Mouse (Mus musculus) myocyte (in vitro differentiated cells): ENCODE results near the gene Setd7. TPM values are rescaled to one million over a fixed set of nuclear protein-coding genes. Genes with fewer than 3 reads are reported as not detected.
A peak's percentile ranks its signal among the peaks of the same experiment; 100 is the strongest.
"Not testable (repeated sequence)": the region's sequence is repeated elsewhere in the genome, so short reads cannot be mapped to it uniquely, and the experiment has no call there.

Experiments used
- H3K27me3 ChIP-seq: one replicate; pipeline ENCODE4 v1.6.1; 2011; ENCODE audit not compliant: control insufficient read depth, insufficient read depth, insufficient read length
- H3K36me3 ChIP-seq: one replicate; pipeline ENCODE4 v1.6.1; 2011; ENCODE audit not compliant: control insufficient read depth, insufficient read depth
- H3K4me2 ChIP-seq: one replicate; pipeline ENCODE4 v1.6.1; 2011; ENCODE audit warnings: low read depth, control low read depth
- H3K4me3 ChIP-seq: one replicate; pipeline ENCODE4 v1.5.1; 2011; ENCODE audit warnings: mild to moderate bottlenecking, control low read depth, moderate library complexity
- H3K79me2 ChIP-seq: one replicate; pipeline ENCODE4 v1.6.1; 2011; ENCODE audit not compliant: control insufficient read depth, insufficient read depth
- H3ac ChIP-seq: one replicate; pipeline ENCODE4 v1.6.1; 2011; ENCODE audit not compliant: control insufficient read depth, insufficient read length
- CEBPB ChIP-seq: IDR thresholded peaks from 2 replicates; pipeline ENCODE4 v1.6.1; 2011; ENCODE audit warnings: mild to moderate bottlenecking, moderate library complexity; ENCODE audit not compliant: poor library complexity, insufficient read depth, severe bottlenecking
- E2F4 ChIP-seq: IDR thresholded peaks from one replicate; pipeline ENCODE4 v1.6.1; 2011; ENCODE audit warnings: mild to moderate bottlenecking, control low read depth, moderate library complexity; ENCODE audit not compliant: insufficient read depth
- MAX ChIP-seq: IDR thresholded peaks from one replicate; pipeline ENCODE4 v1.6.1; 2011; ENCODE audit warnings: low read depth, mild to moderate bottlenecking, control low read depth
- MYOD1 ChIP-seq, 3 experiments: IDR thresholded peaks; one replicate each; pipeline ENCODE4 v1.6.1; 2011; ENCODE audit warnings: control low read depth in 2 of 3, low read depth in 2 of 3, mild to moderate bottlenecking in 2 of 3, moderate library complexity in 1 of 3; ENCODE audit not compliant: insufficient read length in 2 of 3, control insufficient read depth in 1 of 3
- MYOG ChIP-seq, 3 experiments: IDR thresholded peaks; one replicate each; pipeline ENCODE4 v1.6.1; 2011; ENCODE audit warnings: control low read depth in 2 of 3, low read depth in 2 of 3, mild to moderate bottlenecking in 2 of 3; ENCODE audit not compliant: insufficient read length in 2 of 3, control insufficient read depth in 1 of 3, insufficient read depth in 1 of 3
- POLR2A ChIP-seq: IDR thresholded peaks from one replicate; pipeline ENCODE4 v1.6.1; 2011; ENCODE audit warnings: low read depth, mild to moderate bottlenecking, control low read depth, moderate library complexity; ENCODE audit not compliant: insufficient read length
- POLR2AphosphoS2 ChIP-seq: IDR thresholded peaks from one replicate; pipeline ENCODE4 v1.6.1; 2011; ENCODE audit warnings: low read depth, control low read depth; ENCODE audit not compliant: insufficient read length
- REST ChIP-seq: IDR thresholded peaks from one replicate; pipeline ENCODE4 v1.6.1; 2011; ENCODE audit warnings: mild to moderate bottlenecking, control low read depth, moderate library complexity; ENCODE audit not compliant: insufficient read depth, insufficient read length
- SRF ChIP-seq: IDR thresholded peaks from one replicate; pipeline ENCODE4 v1.6.1; 2011; ENCODE audit warnings: low read depth; ENCODE audit not compliant: control insufficient read depth, insufficient read length
- TCF12 ChIP-seq: IDR thresholded peaks from one replicate; pipeline ENCODE4 v1.6.1; 2011; ENCODE audit warnings: mild to moderate bottlenecking, control low read depth; ENCODE audit not compliant: poor library complexity, insufficient read depth, severe bottlenecking
- TCF3 ChIP-seq: IDR thresholded peaks from one replicate; pipeline ENCODE4 v1.6.1; 2011; ENCODE audit warnings: low read depth, control low read depth; ENCODE audit not compliant: insufficient read length
- USF1 ChIP-seq: IDR thresholded peaks from one replicate; pipeline ENCODE4 v1.6.1; 2011; ENCODE audit warnings: low read depth, mild to moderate bottlenecking, control low read depth, moderate library complexity
- polyA plus RNA-seq: library from polyadenylated mRNA; unstranded; fragments of >200 nt; fragmentation: generic; extraction: Trizol; gene quantifications from one replicate; pipeline ENCODE4 v1.2.1, GENCODE M21; 2012; ENCODE audit warnings: missing spikeins

Gene Setd7
- polyA plus RNA-seq, 1 experiment, result 11.8 TPM

DNA sequence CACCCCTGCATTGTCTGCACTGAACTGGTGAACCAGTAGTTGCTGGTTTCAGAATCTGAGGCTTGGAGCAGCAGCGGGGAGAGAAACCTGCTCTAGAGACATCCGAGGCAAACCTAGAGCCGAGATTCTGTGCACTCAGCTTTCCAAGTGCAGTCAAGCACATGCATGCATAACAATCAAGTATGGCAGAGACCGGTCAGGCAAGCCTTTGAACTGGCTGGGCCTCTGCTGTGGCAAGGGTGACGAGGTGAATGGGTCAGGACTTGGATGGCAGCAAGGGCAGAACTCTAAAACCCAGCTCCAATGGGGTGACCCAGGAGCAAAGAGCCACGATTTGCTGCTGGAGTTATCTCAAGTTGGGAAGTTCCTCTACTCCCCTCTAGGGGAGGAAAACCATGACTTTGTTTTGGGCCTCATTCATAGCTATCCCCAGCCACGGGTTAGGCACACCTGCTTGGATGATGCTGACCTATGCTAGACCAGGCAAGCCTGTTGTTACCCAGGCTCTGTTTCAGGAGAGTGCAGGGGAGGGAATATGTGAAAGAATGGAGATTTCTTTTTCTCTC, 27.1 kb upstream of the Setd7 start:
- no peak overlapping the region for H3K4me2 ChIP-seq
- no peaks in the 10 kb centered on the region for H3K36me3 ChIP-seq
- no peak overlapping the region for H3ac ChIP-seq
- no peak overlapping the region for H3K4me3 ChIP-seq
- TF ChIP-seq E2F4, result no peak
- TF ChIP-seq TCF12, result no peak
- TF ChIP-seq MAX, result no peak
- no peak for TF ChIP-seq REST
- TF ChIP-seq USF1, result no peak
- TF ChIP-seq MYOD1 (IDR thresholded peaks at IDR 0.05; ENCODE audit: control insufficient read depth in 1 of 3, insufficient read length in 2 of 3, low read depth in 2 of 3), result no peak
- TF ChIP-seq CEBPB, result no peak
- no peak for TF ChIP-seq TCF3
- no peak for TF ChIP-seq POLR2AphosphoS2
- no peak for TF ChIP-seq SRF
- no peak for TF ChIP-seq POLR2A
- TF ChIP-seq MYOG (IDR thresholded peaks at IDR 0.05; ENCODE audit: control insufficient read depth in 1 of 3, insufficient read depth in 1 of 3, insufficient read length in 2 of 3, low read depth in 2 of 3), result no peak
- H3K27me3 ChIP-seq, result no peaks in the 10 kb centered on the region
- H3K79me2 ChIP-seq, result no peaks in the 10 kb centered on the region

DNA sequence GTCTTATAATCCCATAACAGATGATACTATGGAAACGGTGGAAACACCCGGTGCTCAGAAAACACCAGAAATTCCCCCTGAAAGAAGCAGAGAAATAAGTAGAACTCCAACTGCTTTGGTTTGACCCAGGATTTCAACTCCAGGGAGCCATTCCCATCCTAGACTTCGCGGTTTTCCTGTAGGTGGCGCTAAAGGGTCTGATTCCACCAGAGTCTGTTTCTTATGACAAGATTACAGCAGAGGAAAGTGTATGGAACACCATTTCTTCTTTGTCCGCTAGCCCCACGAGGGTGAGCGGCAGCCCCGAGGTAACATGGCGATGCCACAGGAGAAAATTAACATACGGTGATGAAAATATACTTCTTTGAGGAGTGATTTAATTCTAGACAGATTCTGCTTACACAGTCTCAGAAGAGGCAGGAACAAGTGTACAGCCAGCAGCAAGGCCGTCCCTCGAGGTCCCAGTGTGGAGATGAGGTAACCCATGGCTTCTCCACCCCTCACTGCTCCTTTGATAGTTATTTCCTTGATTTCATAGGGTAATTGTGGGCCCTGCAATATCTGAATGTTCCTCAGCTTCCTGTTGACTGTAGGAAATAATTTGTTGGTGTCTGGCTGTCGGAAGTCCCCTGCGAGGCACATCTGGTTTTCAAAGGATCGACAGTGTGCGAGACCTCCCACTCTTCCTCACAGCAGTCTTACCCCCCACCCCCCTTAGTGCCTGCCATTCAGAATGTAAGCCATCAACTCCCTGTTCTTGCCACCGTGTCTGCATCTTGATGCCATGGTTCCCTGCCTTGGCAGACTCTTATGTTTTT, 23.1 kb upstream of the Setd7 start:
- Histone ChIP-seq H3K36me3 (no peaks in the 10 kb centered on the region), H3K79me2 (no peaks in the 10 kb centered on the region), H3K4me2 (no peak overlapping the region), H3K27me3 (no peaks in the 10 kb centered on the region), H3ac (no peak overlapping the region), H3K4me3 (no peak overlapping the region)
- TF ChIP-seq MYOD1 (IDR thresholded peaks at IDR 0.05; ENCODE audit: control insufficient read depth in 1 of 3, insufficient read length in 2 of 3, low read depth in 2 of 3), result no peak
- TF ChIP-seq TCF12, result no peak
- TF ChIP-seq TCF3, result no peak

DNA sequence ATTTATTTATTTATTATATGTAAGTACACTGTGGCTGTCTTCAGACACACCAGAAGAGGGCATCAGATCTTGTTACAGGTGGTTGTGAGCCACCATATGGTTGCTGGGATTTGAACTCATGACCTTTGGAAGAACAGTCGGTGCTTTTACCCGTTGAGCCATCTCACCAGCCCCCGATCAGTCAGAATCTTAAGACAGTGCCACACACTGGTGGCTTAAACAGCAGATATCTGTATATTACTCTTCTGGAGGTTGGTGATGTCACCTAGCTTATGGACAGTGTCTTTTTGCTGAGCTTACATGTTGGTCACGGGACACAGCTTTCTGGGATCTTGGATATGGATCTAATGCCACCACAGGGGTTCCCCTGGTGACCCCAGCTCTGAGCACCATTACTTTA, 18.6 kb upstream of the Setd7 start:
- not testable (repeated sequence) for H3K4me2 ChIP-seq

DNA sequence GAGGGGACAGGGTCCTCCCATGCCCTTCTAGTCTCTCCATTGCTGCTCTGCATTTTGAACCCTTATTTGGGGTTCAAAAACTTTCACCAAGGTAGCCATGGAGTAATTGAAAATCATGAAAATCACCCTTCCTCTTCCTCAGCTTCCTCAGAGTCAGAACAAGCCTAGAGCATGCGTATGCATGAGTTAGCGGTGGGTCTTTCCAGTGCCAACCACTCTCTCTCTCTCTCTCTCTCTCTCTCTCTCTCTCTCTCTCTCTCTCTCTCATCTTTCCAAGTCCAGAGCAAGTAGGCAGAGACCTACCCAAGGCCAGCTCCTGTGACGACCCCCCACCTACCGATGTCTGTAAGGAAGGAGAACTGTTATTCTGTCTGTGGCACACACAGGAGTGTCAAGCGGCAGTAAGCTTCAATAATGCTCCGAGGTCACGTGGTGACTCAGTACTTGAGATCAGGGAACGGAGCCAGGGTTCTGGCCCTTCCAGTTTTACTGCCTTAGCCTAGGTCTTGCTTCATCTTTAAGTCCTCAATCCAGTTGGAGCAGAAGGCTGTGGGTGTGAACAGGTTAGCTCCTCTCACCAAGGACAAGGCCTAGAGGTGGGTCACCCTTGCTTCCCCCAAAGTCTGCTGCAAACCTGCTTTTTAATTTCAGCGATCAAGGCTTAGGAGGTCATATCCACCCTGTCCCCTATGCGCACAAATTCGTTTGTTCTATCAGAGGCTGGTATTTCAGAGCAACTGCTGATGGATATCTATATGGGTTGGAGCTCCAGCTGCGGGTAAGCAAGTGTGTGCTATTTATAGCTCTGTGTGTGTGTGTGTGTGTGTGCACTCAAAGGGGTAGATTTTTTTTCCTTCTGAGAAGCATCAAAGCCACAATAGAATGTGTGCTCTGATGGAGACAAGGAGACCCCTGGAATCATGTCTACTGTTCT, 17.4 kb upstream of the Setd7 start:
- no peaks in the 10 kb centered on the region for H3K79me2 ChIP-seq
- TF ChIP-seq E2F4 (no peak), CEBPB (no peak), MYOD1 (IDR thresholded peaks at IDR 0.05; ENCODE audit: control insufficient read depth in 1 of 3, insufficient read length in 2 of 3, low read depth in 2 of 3) (peak in 2 of 3 experiments; percentile 25 to 39), SRF (no peak), TCF3 (no peak), MYOG (IDR thresholded peaks at IDR 0.05; ENCODE audit: control insufficient read depth in 1 of 3, insufficient read depth in 1 of 3, insufficient read length in 2 of 3, low read depth in 2 of 3) (peak in 2 of 3 experiments; percentile 34 to 67), REST (no peak), POLR2AphosphoS2 (no peak), MAX (no peak), TCF12 (peak; percentile 65), USF1 (peak; percentile 85), POLR2A (no peak)
- no peak overlapping the region for H3K4me3 ChIP-seq
- H3K36me3 ChIP-seq, result no peaks in the 10 kb centered on the region
- H3K4me2 ChIP-seq, result peak overlapping the region; percentile 31
- no peak overlapping the region for H3ac ChIP-seq
- no peaks in the 10 kb centered on the region for H3K27me3 ChIP-seq

More for the DNA sequence above, 18.6 kb upstream of the Setd7 start:
- H3ac ChIP-seq, H3K4me3 ChIP-seq, H3K36me3 ChIP-seq, H3K79me2 ChIP-seq, H3K27me3 ChIP-seq: not testable (repeated sequence)

DNA sequence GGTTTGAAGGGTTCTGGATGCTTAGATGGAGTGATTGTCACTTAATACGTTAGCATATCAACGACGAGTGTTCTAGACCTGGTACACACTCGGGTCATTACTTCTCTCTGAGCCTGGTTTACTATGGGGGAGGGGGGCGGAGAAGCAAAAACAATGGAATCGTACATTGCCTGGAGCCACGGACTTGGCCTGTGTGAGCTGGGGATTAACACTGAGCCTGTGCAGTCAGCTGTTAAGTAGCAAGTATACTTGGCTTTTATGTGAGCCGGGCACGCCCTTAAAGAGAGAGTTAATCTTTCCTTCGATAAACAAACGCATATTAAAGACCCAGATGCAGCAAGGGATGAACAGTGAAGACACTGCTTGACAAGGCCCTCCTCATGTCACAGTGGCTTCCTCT, 16.7 kb upstream of the Setd7 start:
- Histone ChIP-seq H3K4me2 (peak overlapping the region; percentile 31), H3ac (no peak overlapping the region)
- peak in 2 of 3 experiments; percentile 19 to 43 for TF ChIP-seq MYOD1 (IDR thresholded peaks at IDR 0.05; ENCODE audit: control insufficient read depth in 1 of 3, insufficient read length in 2 of 3, low read depth in 2 of 3)
- TF ChIP-seq TCF12, result no peak
- TF ChIP-seq MYOG (IDR thresholded peaks at IDR 0.05; ENCODE audit: control insufficient read depth in 1 of 3, insufficient read depth in 1 of 3, insufficient read length in 2 of 3, low read depth in 2 of 3), result peak in 1 of 3 experiments; percentile 32
- TF ChIP-seq TCF3, result no peak
- TF ChIP-seq REST, result no peak
- no peak for TF ChIP-seq POLR2A

More for the DNA sequence above, 16.7 kb upstream of the Setd7 start:
- Histone ChIP-seq H3K4me3 (no peak overlapping the region), H3K79me2 (no peaks in the 10 kb centered on the region), H3K36me3 (no peaks in the 10 kb centered on the region), H3K27me3 (no peaks in the 10 kb centered on the region)
